Mouse (Mus musculus) heart, embryonic 14.5 days (tissue): Measurements from ENCODE around the gene Tex26. TPM values are rescaled to one million over a fixed set of nuclear protein-coding genes. Genes with fewer than 3 reads are reported as not detected.

Experiments
- ATAC-seq: fragments of 200-750 bp; cut with Nextera tagmentation; 2 replicates; pipeline ENCODE4 v1.8.0; 2017; ENCODE audit warnings: low read depth, moderate TSS enrichment; ENCODE audit not compliant: insufficient number of reproducible peaks, insufficient read depth, low FRiP score
- H3K27ac ChIP-seq, 2 experiments: fragments of 200-500 bp in 1 of 2; fragments of 300-500 bp in 1 of 2; sonication (generic) in 1 of 2; replicated peaks in 1 of 2; 2 replicates each; pipeline ENCODE4 v1.5.1; 2012 to 2014; ENCODE audit warnings: low read depth in 2 of 2, low read length in 2 of 2, control low read depth in 1 of 2, mild to moderate bottlenecking in 1 of 2, mixed read lengths in 1 of 2; ENCODE audit not compliant: control insufficient read depth in 1 of 2, insufficient read depth in 1 of 2
- H3K27me3 ChIP-seq: fragments of 300-500 bp; sonication (generic); 2 replicates; pipeline ENCODE4 v1.6.1; 2014; ENCODE audit warnings: mild to moderate bottlenecking, low read length, control low read depth; ENCODE audit not compliant: control insufficient read depth, insufficient read depth
- H3K36me3 ChIP-seq: fragments of 300-500 bp; sonication (generic); 2 replicates; pipeline ENCODE4 v1.6.1; 2014; ENCODE audit warnings: mild to moderate bottlenecking, control low read depth, low read length, mixed read lengths; ENCODE audit not compliant: control insufficient read depth, insufficient read depth
- H3K4me1 ChIP-seq, 2 experiments: fragments of 200-500 bp in 1 of 2; fragments of 300-500 bp in 1 of 2; sonication (generic) in 1 of 2; 2 replicates each; pipeline ENCODE4 v1.6.1; 2012 to 2014; ENCODE audit warnings: low read length in 2 of 2, control low read depth in 1 of 2, mixed read lengths in 1 of 2; ENCODE audit not compliant: control insufficient read depth in 2 of 2, insufficient read depth in 2 of 2
- H3K4me2 ChIP-seq: fragments of 300-500 bp; sonication (generic); 2 replicates; pipeline ENCODE4 v1.6.1; 2014; ENCODE audit warnings: mild to moderate bottlenecking, low read length
- H3K4me3 ChIP-seq, 2 experiments: fragments of 200-500 bp in 1 of 2; fragments of 300-500 bp in 1 of 2; sonication (generic) in 1 of 2; 2 replicates each; pipeline ENCODE4 v1.5.1; 2012 to 2014; ENCODE audit warnings: low read length in 2 of 2, mild to moderate bottlenecking in 2 of 2, control low read depth in 1 of 2, low read depth in 1 of 2, moderate library complexity in 1 of 2; ENCODE audit not compliant: control insufficient read depth in 1 of 2, insufficient read depth in 1 of 2
- H3K9ac ChIP-seq: fragments of 300-500 bp; sonication (generic); 2 replicates; pipeline ENCODE4 v1.6.1; 2014; ENCODE audit warnings: mild to moderate bottlenecking, low read length
- H3K9me3 ChIP-seq: fragments of 300-500 bp; sonication (generic); 2 replicates; pipeline ENCODE4 v1.6.1; 2016; ENCODE audit warnings: low read length, control low read depth; ENCODE audit not compliant: control insufficient read depth
- WGBS: fragments of 180-500 bp; shearing (Covaris S2); extraction: QIAGEN DNeasy Blood & Tissue Kit; methylation state at CpG from one replicate; pipeline ENCODE4 v1.1.7; 2014; 5-methylcytosine and 5-hydroxymethylcytosine counted together
- polyA plus RNA-seq: library from polyadenylated mRNA; unstranded; fragments of >200 nt; fragmentation: Nextera tagmentation; extraction: Ambion mirVana; gene quantifications from 2 replicates; pipeline ENCODE4 v1.2.1, GENCODE M21; 2014

Gene Tex26
- polyA plus RNA-seq, 1 experiment from 2014 or later, result 0.46 TPM

GRCm38 (mm10) chr5:149426525-149426924 lies 12.9 kb upstream of the Tex26 start:
- Histone ChIP-seq H3K4me2 (no peak overlapping the region), H3K4me1 (peaks cover 14 to 17% of the 10 kb centered on the region in 2 experiments), H3K9ac (no peak overlapping the region), H3K27me3 (no peaks in the 10 kb centered on the region), H3K27ac (no peak overlapping the region), H3K36me3 (no peaks in the 10 kb centered on the region), H3K9me3 (no peaks in the 10 kb centered on the region), H3K4me3 (no peak overlapping the region)
- ATAC-seq, result no peak
- WGBS, result 85% methylated on average over 3 of the region's 3 CpGs

GRCm38 (mm10) chr5:149427277-149428060 lies 12.0 kb upstream of the Tex26 start:
- Histone ChIP-seq H3K9me3 (no peaks in the 10 kb centered on the region), H3K4me3 (no peak overlapping the region), H3K27ac (no peak overlapping the region), H3K36me3 (no peaks in the 10 kb centered on the region), H3K4me2 (no peak overlapping the region), H3K27me3 (no peaks in the 10 kb centered on the region), H3K4me1 (peaks cover 14 to 17% of the 10 kb centered on the region in 2 experiments), H3K9ac (no peak overlapping the region)
- ATAC-seq, result no peak
- WGBS, result 91% methylated on average over 8 of the region's 8 CpGs

GRCm38 (mm10) chr5:149428347-149428746 lies 11.1 kb upstream of the Tex26 start:
- peak overlapping the region in 1 of 2 experiments; percentile 8; a peak in 1 of 4 replicates for H3K4me3 ChIP-seq
- WGBS, result 3% methylated on average over 5 of the region's 6 CpGs
- no peaks in the 10 kb centered on the region for H3K27me3 ChIP-seq
- H3K9me3 ChIP-seq, result no peaks in the 10 kb centered on the region
- H3K4me2 ChIP-seq, result peak overlapping the region; percentile 47
- H3K27ac ChIP-seq, result peak overlapping the region; percentile 56 to 67
- peaks cover 14 to 17% of the 10 kb centered on the region in 2 experiments for H3K4me1 ChIP-seq
- peak; percentile 72; the same call in 1 of the 2 replicates for ATAC-seq
- no peaks in the 10 kb centered on the region for H3K36me3 ChIP-seq
- H3K9ac ChIP-seq, result peak overlapping the region; percentile 9; the same call in 1 of the 2 replicates

GRCm38 (mm10) chr5:149428810-149429255 lies 10.6 kb upstream of the Tex26 start:
- Histone ChIP-seq H3K4me1 (peaks cover 14 to 17% of the 10 kb centered on the region in 2 experiments), H3K4me3 (no peak overlapping the region), H3K27me3 (no peaks in the 10 kb centered on the region), H3K36me3 (no peaks in the 10 kb centered on the region), H3K4me2 (0 out of 2 replicates have a peak overlapping the region, but pooled peaks have one; percentile 47), H3K9ac (0 out of 2 replicates have a peak overlapping the region, but pooled peaks have one; percentile 9), H3K9me3 (no peaks in the 10 kb centered on the region), H3K27ac (peak overlapping the region; percentile 42 to 56)
- ATAC-seq, result peak; percentile 43; the same call in 1 of the 2 replicates
- 29% methylated on average over 2 of the region's 2 CpGs for whole genome bisulfite sequencing

- no peak overlapping the region for H3K9ac ChIP-seq
- H3K4me1 ChIP-seq, result peaks cover 14 to 17% of the 10 kb centered on the region in 2 experiments
- H3K9me3 ChIP-seq, result no peaks in the 10 kb centered on the region
- no peak overlapping the region for H3K4me2 ChIP-seq
- no peaks in the 10 kb centered on the region for H3K27me3 ChIP-seq
- no peak overlapping the region for H3K4me3 ChIP-seq
- WGBS, result 74% methylated on average over 4 of the region's 4 CpGs
- no peak overlapping the region for H3K27ac ChIP-seq
- no peak for ATAC-seq
- no peaks in the 10 kb centered on the region for H3K36me3 ChIP-seq
These were observed 9.9 kb upstream of the Tex26 start for GRCm38 (mm10) chr5:149429541-149429940.

GRCm38 (mm10) chr5:149430943-149431342 lies 8.5 kb upstream of the Tex26 start:
- Histone ChIP-seq H3K4me3 (no peak overlapping the region), H3K9ac (no peak overlapping the region), H3K9me3 (no peaks in the 10 kb centered on the region), H3K4me1 (peaks cover 14 to 17% of the 10 kb centered on the region in 2 experiments), H3K27ac (no peak overlapping the region), H3K4me2 (no peak overlapping the region), H3K36me3 (no peaks in the 10 kb centered on the region), H3K27me3 (no peaks in the 10 kb centered on the region)
- ATAC-seq, result no peak
- WGBS, result 83% methylated on average over 3 of the region's 3 CpGs

GRCm38 (mm10) chr5:149433618-149434017 lies 5.8 kb upstream of the Tex26 start:
- H3K4me1 ChIP-seq, result peaks cover 6 to 8% of the 10 kb centered on the region in 2 experiments
- H3K4me2 ChIP-seq, result no peak overlapping the region
- H3K36me3 ChIP-seq, result no peaks in the 10 kb centered on the region
- no peak for ATAC-seq
- 56% methylated on average over 7 of the region's 7 CpGs for WGBS
- no peaks in the 10 kb centered on the region for H3K27me3 ChIP-seq
- H3K9me3 ChIP-seq, result no peaks in the 10 kb centered on the region
- no peak overlapping the region for H3K9ac ChIP-seq
- no peak overlapping the region for H3K27ac ChIP-seq
- no peak overlapping the region for H3K4me3 ChIP-seq
